Mouse (Mus musculus) adrenal gland, adult 8-10 months (tissue): ENCODE measurements around the gene Fam222b. TPM values are rescaled to one million over a fixed set of nuclear protein-coding genes. Genes with fewer than 3 reads are reported as not detected.

Source experiments
- microRNA-seq, 2 experiments: library from miRNA; unstranded; fragments of <30 nt; microRNA quantifications; one replicate each; pipeline ENCODE4 v1.2.0; 2022
- total RNA-seq, 4 experiments: library from RNA; stranded (reverse); gene quantifications; 2 replicates each; pipeline ENCODE4 v1.2.4; 2022

The Fam222b gene
- total RNA-seq, 4 experiments from 2014 or later = 19.6 to 29.0 (median 22.4) TPM

Small RNA genes within 50 kb of the gene (microRNA-seq; reads per million reads assigned to microRNA genes)
- 28.5 to 227 reads per million in 2 experiments for gene Mir144
- gene Mir451a = 0 reads per million in 2 experiments
- 0 reads per million in 2 experiments for gene Mir451b
- gene Mir7653 = 0.34 to 0.35 reads per million in 2 experiments

Other genes starting within 250 kb of the Fam222b start
- 1 to 10 TPM in 2 of 4 experiments, under 1 TPM in 2; 0.89 to 2.4 (median 1.5) TPM for gene Pipox, start 200.6 kb upstream of the Fam222b start, total RNA-seq
- 1 to 10 TPM; 3.1 to 6.8 (median 4.0) TPM for gene Sez6, start 163.9 kb upstream of the Fam222b start, total RNA-seq
- 10 to 100 TPM; 50.6 to 78.2 (median 63.1) TPM for gene Phf12, start 111.9 kb upstream of the Fam222b start, total RNA-seq
- 10 to 100 TPM; 11.0 to 23.6 (median 14.4) TPM for gene Dhrs13, start 62.4 kb upstream of the Fam222b start, total RNA-seq
- gene Flot2, start 56.7 kb upstream of the Fam222b start, total RNA-seq = 100 to 1,000 TPM in 2 of 4 experiments, 10 to 100 TPM in 2; 86.1 to 115 (median 101) TPM
- gene Eral1, start 14.3 kb upstream of the Fam222b start, total RNA-seq = 10 to 100 TPM; 32.2 to 39.5 (median 37.2) TPM
- 10 to 100 TPM; 18.0 to 31.3 (median 22.8) TPM for gene Traf4, start 70.9 kb downstream of the Fam222b start, total RNA-seq
- 10 to 100 TPM; 10.7 to 29.6 (median 21.6) TPM for gene Nek8, start 82.0 kb downstream of the Fam222b start, total RNA-seq
- gene Tlcd1, start 82.1 kb downstream of the Fam222b start, total RNA-seq = 10 to 100 TPM; 54.5 to 65.1 (median 61.2) TPM
- gene Rpl23a, start 88.9 kb downstream of the Fam222b start, total RNA-seq = 1,000 to 10,000 TPM; 1,361 to 1,741 (median 1,547) TPM
- 100 to 1,000 TPM in 2 of 4 experiments, 10 to 100 TPM in 2; 72.8 to 116 (median 98.4) TPM for gene Rab34, start 93.8 kb downstream of the Fam222b start, total RNA-seq
- gene Proca1, start 98.7 kb downstream of the Fam222b start, total RNA-seq = 10 to 100 TPM; 10.1 to 12.9 (median 11.9) TPM
- 100 to 1,000 TPM; 118 to 156 (median 125) TPM for gene Sdf2, start 151.1 kb downstream of the Fam222b start, total RNA-seq
- 10 to 100 TPM; 71.8 to 93.4 (median 79.5) TPM for gene Supt6, start 151.3 kb downstream of the Fam222b start, total RNA-seq
- gene 2610507B11Rik, start 167.1 kb downstream of the Fam222b start, total RNA-seq = 100 to 1,000 TPM; 178 to 198 (median 188) TPM
- gene BC030499, start 196.2 kb downstream of the Fam222b start, total RNA-seq = 1 to 10 TPM in 3 of 4 experiments, under 1 TPM in 1; 0.26 to 1.8 (median 1.5) TPM
- 1 to 10 TPM; 5.1 to 8.3 (median 6.9) TPM for gene Spag5, start 206.9 kb downstream of the Fam222b start, total RNA-seq
- 10 to 100 TPM; 23.4 to 54.0 (median 37.5) TPM for gene Aldoc, start 228.3 kb downstream of the Fam222b start, total RNA-seq
- 10 to 100 TPM; 83.3 to 84.7 (median 83.9) TPM for gene Pigs, start 233.8 kb downstream of the Fam222b start, total RNA-seq
- gene Unc119, start 248.8 kb downstream of the Fam222b start, total RNA-seq = 10 to 100 TPM; 45.1 to 60.9 (median 53.0) TPM